Mouse (Mus musculus): ENCODE data around the gene Samt3. TPM values are rescaled to one million over a fixed set of nuclear protein-coding genes. Genes with fewer than 3 reads are reported as not detected.

Samt3 gene
- polyA plus RNA-seq (2012; fragmentation: generic; extraction: Trizol), result not detected

DNA sequence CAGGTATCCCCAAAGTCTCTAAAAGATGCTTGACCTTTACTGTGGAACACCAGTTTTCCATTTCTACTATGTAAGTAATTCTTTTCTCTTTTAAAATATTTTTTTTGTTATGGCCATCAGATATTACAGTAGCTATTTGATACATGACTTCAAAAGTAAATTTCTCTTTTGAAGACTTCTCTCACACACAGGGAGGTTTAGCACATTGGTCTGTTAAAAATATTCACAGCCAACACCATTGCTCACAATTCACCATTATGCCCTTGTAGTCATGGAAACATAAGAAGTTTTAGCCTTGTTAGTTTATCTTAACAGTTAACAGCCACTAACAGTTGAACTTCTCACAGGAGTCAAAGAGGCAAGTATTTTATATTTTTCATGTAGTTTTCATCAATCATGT is at the start of gene Samt3:
Gene Samt3 (plus strand): TSS at position 301 of the 400 bp plus-strand sequence.
- TF ChIP-seq TCF12 (IDR thresholded peaks at IDR 0.05; ENCODE audit: insufficient read depth, poor library complexity, severe bottlenecking), result no peak
- no peak for TF ChIP-seq CEBPB (IDR thresholded peaks at IDR 0.05; ENCODE audit: insufficient read depth, poor library complexity, severe bottlenecking)
- no peak for TF ChIP-seq USF1 (IDR thresholded peaks at IDR 0.05; ENCODE audit: low read depth)
- no peak for TF ChIP-seq MYOD1 (IDR thresholded peaks at IDR 0.05; ENCODE audit: control insufficient read depth in 1 of 3, insufficient read length in 2 of 3, low read depth in 2 of 3)
- no peak for TF ChIP-seq SRF (IDR thresholded peaks at IDR 0.05; ENCODE audit: control insufficient read depth, insufficient read length, low read depth)
- no peak for TF ChIP-seq E2F4 (IDR thresholded peaks at IDR 0.05; ENCODE audit: insufficient read depth)
- no peak for TF ChIP-seq MYOG (IDR thresholded peaks at IDR 0.05; ENCODE audit: control insufficient read depth in 1 of 3, insufficient read depth in 1 of 3, insufficient read length in 2 of 3, low read depth in 2 of 3)
- TF ChIP-seq POLR2A (IDR thresholded peaks at IDR 0.05; ENCODE audit: insufficient read length, low read depth), result no peak
- TF ChIP-seq REST (IDR thresholded peaks at IDR 0.05; ENCODE audit: insufficient read depth, insufficient read length), result no peak
- no peak for TF ChIP-seq POLR2AphosphoS2 (IDR thresholded peaks at IDR 0.05; ENCODE audit: insufficient read length, low read depth)
- TF ChIP-seq MAX (IDR thresholded peaks at IDR 0.05; ENCODE audit: low read depth), result no peak
- TF ChIP-seq TCF3 (IDR thresholded peaks at IDR 0.05; ENCODE audit: insufficient read length, low read depth), result no peak
- no peaks in the 10 kb centered on the region for H3K79me2 ChIP-seq (ENCODE audit: control insufficient read depth, insufficient read depth)
- H3K27me3 ChIP-seq (ENCODE audit: control insufficient read depth, insufficient read depth, insufficient read length), result no peaks in the 10 kb centered on the region
- H3K4me3 ChIP-seq, result no peak within 1 kb of the TSS
- no peaks in the 10 kb centered on the region for H3K36me3 ChIP-seq (ENCODE audit: control insufficient read depth, insufficient read depth)
- H3K4me2 ChIP-seq (ENCODE audit: low read depth), result no peak within 1 kb of the TSS
- H3ac ChIP-seq (ENCODE audit: control insufficient read depth, insufficient read length), result no peak within 1 kb of the TSS

DNA sequence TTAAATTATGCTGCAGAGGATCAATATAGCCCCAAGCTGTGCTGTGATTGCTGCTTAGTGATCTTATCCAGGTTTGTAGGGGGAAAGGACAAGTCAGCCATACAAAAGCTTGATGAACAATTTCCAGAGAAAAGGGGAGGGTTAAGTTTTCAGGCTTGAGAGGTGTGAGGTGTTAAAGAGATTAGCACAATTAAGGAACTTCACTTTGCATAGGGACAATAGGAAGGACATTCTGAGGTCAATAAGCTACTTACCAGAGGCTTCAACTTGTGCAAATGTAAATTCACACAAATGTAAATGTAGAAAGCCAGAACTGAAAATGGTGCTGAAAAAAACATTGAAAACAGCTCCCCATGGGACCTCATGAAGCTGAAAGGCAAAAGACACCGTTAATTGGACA is 27.4 kb upstream of the Samt3 start:
- Histone ChIP-seq H3ac (ENCODE audit: control insufficient read depth, insufficient read length) (no peak overlapping the region), H3K4me3 (no peak overlapping the region), H3K79me2 (ENCODE audit: control insufficient read depth, insufficient read depth) (no peaks in the 10 kb centered on the region), H3K27me3 (ENCODE audit: control insufficient read depth, insufficient read depth, insufficient read length) (no peaks in the 10 kb centered on the region), H3K4me2 (ENCODE audit: low read depth) (no peak overlapping the region), H3K36me3 (ENCODE audit: control insufficient read depth, insufficient read depth) (no peaks in the 10 kb centered on the region)
- no peak for TF ChIP-seq CEBPB (IDR thresholded peaks at IDR 0.05; ENCODE audit: insufficient read depth, poor library complexity, severe bottlenecking)
- TF ChIP-seq REST (IDR thresholded peaks at IDR 0.05; ENCODE audit: insufficient read depth, insufficient read length), result no peak
- TF ChIP-seq TCF12 (IDR thresholded peaks at IDR 0.05; ENCODE audit: insufficient read depth, poor library complexity, severe bottlenecking), result no peak
- TF ChIP-seq POLR2AphosphoS2 (IDR thresholded peaks at IDR 0.05; ENCODE audit: insufficient read length, low read depth), result no peak
- no peak for TF ChIP-seq POLR2A (IDR thresholded peaks at IDR 0.05; ENCODE audit: insufficient read length, low read depth)
- TF ChIP-seq MAX (IDR thresholded peaks at IDR 0.05; ENCODE audit: low read depth), result no peak
- no peak for TF ChIP-seq USF1 (IDR thresholded peaks at IDR 0.05; ENCODE audit: low read depth)
- TF ChIP-seq SRF (IDR thresholded peaks at IDR 0.05; ENCODE audit: control insufficient read depth, insufficient read length, low read depth), result no peak
- TF ChIP-seq MYOD1 (IDR thresholded peaks at IDR 0.05; ENCODE audit: control insufficient read depth in 1 of 3, insufficient read length in 2 of 3, low read depth in 2 of 3), result no peak
- no peak for TF ChIP-seq TCF3 (IDR thresholded peaks at IDR 0.05; ENCODE audit: insufficient read length, low read depth)
- TF ChIP-seq E2F4 (IDR thresholded peaks at IDR 0.05; ENCODE audit: insufficient read depth), result no peak
- TF ChIP-seq MYOG (IDR thresholded peaks at IDR 0.05; ENCODE audit: control insufficient read depth in 1 of 3, insufficient read depth in 1 of 3, insufficient read length in 2 of 3, low read depth in 2 of 3), result no peak

DNA sequence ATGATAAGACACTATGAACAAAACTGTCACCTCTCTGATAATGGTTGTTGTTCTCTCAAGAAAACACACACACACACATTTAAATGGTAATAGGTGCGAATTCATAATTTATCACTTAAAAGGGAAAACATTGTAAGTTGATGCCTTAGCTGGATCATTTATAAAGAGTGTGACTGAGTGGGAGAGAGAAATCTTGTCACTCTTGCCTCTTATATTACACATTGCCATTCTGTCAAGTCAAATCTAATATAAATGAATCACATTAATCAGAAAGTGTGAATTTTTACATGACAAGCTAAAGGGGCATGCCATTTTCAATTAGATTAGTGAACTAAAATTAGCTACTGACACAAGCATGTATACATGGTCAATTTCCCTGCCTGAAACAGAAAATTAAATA is 44.7 kb downstream of the Samt3 start:
- H3ac ChIP-seq (ENCODE audit: control insufficient read depth, insufficient read length), result no peak overlapping the region
- H3K27me3 ChIP-seq (ENCODE audit: control insufficient read depth, insufficient read depth, insufficient read length), result no peaks in the 10 kb centered on the region
- H3K4me3 ChIP-seq, result no peak overlapping the region
- TF ChIP-seq USF1 (IDR thresholded peaks at IDR 0.05; ENCODE audit: low read depth) (no peak), MYOG (IDR thresholded peaks at IDR 0.05; ENCODE audit: control insufficient read depth in 1 of 3, insufficient read depth in 1 of 3, insufficient read length in 2 of 3, low read depth in 2 of 3) (no peak), E2F4 (IDR thresholded peaks at IDR 0.05; ENCODE audit: insufficient read depth) (no peak), REST (IDR thresholded peaks at IDR 0.05; ENCODE audit: insufficient read depth, insufficient read length) (no peak), SRF (IDR thresholded peaks at IDR 0.05; ENCODE audit: control insufficient read depth, insufficient read length, low read depth) (no peak), TCF12 (IDR thresholded peaks at IDR 0.05; ENCODE audit: insufficient read depth, poor library complexity, severe bottlenecking) (no peak), MAX (IDR thresholded peaks at IDR 0.05; ENCODE audit: low read depth) (no peak), POLR2AphosphoS2 (IDR thresholded peaks at IDR 0.05; ENCODE audit: insufficient read length, low read depth) (no peak), CEBPB (IDR thresholded peaks at IDR 0.05; ENCODE audit: insufficient read depth, poor library complexity, severe bottlenecking) (no peak), POLR2A (IDR thresholded peaks at IDR 0.05; ENCODE audit: insufficient read length, low read depth) (no peak), TCF3 (IDR thresholded peaks at IDR 0.05; ENCODE audit: insufficient read length, low read depth) (no peak), MYOD1 (IDR thresholded peaks at IDR 0.05; ENCODE audit: control insufficient read depth in 1 of 3, insufficient read length in 2 of 3, low read depth in 2 of 3) (no peak)
- no peaks in the 10 kb centered on the region for H3K36me3 ChIP-seq (ENCODE audit: control insufficient read depth, insufficient read depth)
- no peaks in the 10 kb centered on the region for H3K79me2 ChIP-seq (ENCODE audit: control insufficient read depth, insufficient read depth)
- no peak overlapping the region for H3K4me2 ChIP-seq (ENCODE audit: low read depth)

Other genes starting within 250 kb of the Samt3 start
- gene 5430427O19Rik, start 173.8 kb upstream of the Samt3 start, polyA plus RNA-seq (2012; fragmentation: generic; extraction: Trizol), result 0.01 TPM
- gene Nr0b1, start 147.6 kb downstream of the Samt3 start, polyA plus RNA-seq (2012; fragmentation: generic; extraction: Trizol), result not detected

All from myocyte (in vitro differentiated cells).